Mouse (Mus musculus): Measurements from ENCODE around the gene Fktn.
"Not testable (repeated sequence)": the region's sequence is repeated elsewhere in the genome, so short reads cannot be mapped to it uniquely, and the experiment has no call there.

The Fktn gene

GRCm38 (mm10) chr4:53713704-53714050, at the start of gene Fktn:
Fktn (plus strand) TSS chr4:53713998.
- DNase-seq = no peak

DNA sequence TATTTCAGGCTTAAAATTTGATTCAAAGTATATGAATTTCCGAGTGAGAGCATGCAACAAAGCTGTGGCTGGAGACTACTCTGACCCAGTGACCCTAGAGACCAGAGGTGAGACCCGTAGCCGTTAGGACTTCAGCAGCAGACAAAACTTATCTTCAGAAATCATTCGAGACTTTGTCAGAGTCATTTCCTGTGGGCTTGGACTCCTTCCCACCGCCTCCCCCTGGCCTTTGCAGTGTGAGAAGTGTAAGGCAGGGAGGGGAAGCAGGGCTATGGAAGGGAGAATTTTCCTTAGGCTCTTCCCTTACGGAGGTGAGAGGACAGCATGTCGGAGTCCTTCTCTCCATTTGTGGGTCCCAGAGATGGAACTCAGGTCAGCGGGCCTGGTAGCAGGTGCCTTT, 31.7 kb upstream of the Fktn start:
- DNase-seq = no peak

- no peak for DNase-seq
Observed at GRCm38 (mm10) chr4:53688965-53689364, 24.8 kb upstream of the Fktn start.

DNA sequence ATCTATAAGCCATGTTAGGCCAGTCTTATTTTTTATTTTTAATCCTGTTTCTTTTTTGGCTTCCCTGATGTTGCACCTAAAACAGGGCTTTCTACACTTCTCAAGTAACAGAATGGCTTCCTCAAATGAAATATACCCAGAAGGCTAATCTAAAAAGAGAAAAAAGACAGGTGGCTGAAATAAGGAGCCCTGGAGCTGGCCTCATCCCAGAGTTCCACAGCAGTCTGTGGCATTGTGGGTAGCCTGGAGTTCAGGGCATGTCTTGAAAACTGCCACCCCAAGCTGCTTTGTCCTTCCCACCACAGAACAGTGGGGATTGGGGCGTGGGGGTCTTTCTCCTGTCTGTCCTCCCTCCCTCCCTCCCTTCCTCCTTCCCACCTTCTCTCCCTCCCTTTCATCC, 22.4 kb upstream of the Fktn start:
- no peak for DNase-seq

DNA sequence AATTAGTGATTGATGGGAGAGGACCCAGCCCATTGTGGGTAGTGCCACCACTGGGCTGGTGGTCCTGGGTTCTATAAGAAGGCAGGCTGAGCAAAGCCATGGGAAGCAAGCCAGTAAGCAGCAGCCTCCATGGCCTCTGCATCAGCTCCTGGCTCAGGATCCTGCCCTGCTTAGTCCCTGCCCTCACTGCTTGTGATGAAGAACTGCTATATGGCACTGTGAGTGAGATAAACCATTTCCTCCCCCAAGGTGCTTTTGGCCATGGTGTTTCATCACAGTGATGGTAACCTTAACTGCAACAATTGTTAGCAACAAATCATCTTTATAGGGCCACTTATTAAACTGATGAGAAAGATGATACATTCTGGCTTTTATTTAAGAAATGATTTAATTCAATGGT, 4.6 kb upstream of the Fktn start:
- not testable (repeated sequence) for DNase-seq

DNA sequence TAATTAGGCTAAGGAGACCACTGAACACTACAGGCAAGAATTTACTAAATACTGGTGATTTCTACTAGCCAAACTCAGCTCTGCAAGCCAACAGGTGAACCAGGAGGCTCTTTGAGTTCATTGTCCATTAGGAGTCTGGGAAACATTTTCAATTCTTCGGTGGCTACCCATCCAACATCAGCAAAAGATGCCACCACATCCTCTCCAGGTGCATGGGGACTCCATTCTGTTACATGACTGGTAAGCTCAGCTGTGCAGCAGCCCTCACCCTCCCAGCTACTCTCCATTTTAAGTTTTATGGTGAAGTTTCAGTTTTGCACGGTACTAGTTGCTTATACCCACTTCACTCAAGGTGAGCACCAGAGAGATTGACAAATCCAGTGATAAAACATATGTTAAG, 3.8 kb upstream of the Fktn start:
- DNase-seq = no peak

DNA sequence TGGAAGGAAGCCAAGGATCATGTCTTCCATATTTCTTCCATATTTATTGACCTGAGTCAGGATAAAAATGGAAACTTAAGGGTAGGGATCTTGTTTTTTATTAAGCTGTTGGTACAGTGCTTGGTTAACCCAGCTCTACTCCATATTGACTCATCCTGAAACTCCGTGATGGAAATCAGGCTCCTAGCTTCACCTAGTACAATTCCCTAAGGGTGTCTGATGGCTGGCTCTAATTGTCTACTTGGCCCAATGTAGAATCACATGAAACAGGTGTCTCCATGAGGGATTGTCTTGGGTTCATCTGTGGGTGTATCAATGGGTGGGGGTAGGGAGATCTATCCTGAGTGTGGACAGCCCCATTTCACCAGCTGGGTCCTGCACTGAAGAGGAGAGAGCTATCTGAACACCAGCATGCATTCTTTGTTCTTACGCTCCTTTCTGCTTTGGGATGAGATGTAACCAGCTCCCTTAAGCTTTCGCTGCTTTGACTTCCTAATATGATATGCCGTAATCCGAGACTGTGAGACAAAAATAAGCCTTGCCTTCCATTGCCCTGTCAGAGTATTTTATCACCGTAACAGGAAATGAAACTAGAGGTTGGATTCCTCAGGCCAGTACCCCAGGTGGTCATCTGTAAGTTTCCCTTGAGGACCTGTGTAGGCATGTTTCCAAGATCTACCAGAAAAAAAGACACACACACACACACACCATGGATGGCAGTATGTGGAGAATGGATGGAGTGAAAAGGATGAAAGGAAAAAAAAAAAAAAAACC, 3.1 kb upstream of the Fktn start:
- DNase-seq = no peak

DNA sequence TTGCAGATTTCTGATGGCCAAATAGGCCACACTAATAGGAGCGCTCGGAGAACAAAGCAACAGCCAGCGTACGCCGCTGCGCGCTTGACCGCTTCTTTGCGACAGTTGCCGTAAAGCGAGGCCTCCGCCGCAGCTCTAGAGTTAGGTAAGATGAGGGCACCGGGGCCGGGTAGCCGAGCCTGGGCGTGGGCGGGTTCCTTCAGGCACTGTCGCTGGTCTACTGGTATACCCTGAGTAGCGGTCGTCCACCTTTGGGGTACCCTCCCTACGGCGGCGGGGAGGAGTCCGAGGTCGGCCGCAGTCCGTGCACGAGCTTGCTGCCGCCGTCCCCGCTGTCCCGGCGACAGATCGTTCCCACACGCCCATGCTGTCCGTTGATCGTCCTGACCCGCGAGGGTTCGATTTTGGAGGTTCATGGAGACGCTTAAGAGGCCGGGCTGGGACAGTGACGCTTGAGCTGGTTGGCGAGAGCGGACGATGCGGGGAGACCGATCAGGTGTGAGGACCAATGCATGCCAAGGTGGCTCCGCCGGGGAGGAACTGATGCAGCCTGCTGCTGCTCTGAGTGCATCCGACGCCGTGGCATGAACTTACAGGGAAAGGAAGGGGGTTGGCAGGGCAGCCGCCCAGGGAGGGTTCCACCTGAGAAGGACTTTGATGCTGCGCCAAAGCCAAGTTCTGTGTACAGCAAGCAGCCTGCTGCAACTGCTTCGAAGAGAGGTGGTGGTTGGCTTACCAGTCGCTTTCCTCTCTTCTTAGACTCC, 435 bp downstream of the Fktn start:
- peak; percentile 87 to 93 for DNase-seq

DNA sequence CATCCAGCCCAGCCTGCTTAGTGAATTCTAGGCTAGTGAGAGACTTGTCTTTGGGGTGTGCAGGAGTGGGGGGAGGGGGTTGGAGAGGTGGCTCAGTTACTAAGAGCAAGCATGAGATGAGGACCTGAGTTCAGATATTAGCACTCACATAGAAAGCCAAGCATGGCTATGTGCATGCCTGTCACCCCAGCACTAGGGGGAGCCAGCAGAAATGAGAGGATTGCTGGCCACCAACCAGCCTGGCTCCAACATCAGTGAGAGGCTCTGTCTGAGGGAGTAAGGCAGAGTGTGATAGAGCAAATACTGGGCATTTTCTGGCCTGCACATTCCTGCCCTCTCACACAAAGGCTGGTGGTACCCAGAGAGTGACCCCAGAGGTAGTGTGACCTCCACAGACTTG, 2.2 kb downstream of the Fktn start:
- DNase-seq = peak in 1 of 2 experiments; percentile 15

DNA sequence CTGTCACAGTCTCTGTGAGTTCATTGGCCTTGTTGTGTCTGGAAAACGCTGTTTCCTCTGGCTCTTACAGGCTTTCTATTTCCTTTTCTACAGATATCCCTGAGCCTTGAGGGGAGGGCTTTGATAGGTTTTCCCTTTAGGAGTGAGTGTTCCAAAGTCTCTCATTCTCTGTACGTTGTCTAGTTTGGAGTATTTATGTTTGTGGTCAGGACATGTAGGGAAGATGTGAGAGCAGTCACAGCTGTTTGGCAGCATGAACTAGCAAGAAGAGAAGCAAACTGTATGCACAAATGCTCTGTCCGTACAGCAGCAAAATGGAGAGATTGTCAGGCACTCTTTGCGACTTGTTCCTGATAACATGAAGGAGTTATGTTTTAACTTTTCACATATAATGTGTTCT, 3.7 kb downstream of the Fktn start:
- no peak for DNase-seq

- no peak for DNase-seq
Observed at GRCm38 (mm10) chr4:53718261-53718660, 4.5 kb downstream of the Fktn start.

DNA sequence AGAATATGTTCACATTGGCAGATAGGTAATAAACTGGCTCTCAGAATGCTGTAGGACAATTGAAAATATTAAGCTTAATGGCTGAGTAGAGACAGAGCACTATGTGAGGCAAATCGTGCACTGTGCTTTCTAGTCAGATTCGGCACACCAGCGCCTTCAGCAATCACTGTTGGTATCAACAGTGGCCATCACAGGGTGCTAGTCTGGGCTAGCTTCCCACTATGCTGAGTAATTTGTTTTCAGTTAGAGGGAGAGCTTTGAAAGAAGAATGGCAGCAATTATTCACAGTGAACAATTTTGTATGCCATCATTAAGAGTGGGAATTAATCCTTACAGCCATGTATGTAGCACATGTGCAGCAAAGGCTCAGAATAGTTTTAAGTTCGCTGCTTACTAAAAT, 8.7 kb downstream of the Fktn start:
- DNase-seq = no peak

DNA sequence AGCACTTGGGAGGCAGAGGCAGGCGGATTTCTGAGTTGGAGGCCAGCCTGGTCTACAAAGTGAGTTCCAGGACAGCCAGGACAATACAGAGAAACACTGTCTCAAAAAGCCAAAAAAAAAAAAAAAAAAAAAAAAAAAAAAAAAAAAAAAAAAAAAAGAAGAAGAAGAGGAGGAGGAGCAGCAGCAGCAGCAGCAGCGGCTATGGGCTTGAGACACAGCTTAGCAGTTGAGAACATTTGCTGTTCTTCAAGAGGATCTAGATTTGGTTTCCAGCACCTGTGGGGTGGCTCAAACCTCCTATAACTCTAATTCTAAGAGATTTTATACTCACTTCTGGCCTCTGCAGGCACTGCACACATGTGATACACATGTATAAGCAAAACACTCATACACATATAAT, 12.3 kb downstream of the Fktn start:
- not testable (repeated sequence) for DNase-seq

DNA sequence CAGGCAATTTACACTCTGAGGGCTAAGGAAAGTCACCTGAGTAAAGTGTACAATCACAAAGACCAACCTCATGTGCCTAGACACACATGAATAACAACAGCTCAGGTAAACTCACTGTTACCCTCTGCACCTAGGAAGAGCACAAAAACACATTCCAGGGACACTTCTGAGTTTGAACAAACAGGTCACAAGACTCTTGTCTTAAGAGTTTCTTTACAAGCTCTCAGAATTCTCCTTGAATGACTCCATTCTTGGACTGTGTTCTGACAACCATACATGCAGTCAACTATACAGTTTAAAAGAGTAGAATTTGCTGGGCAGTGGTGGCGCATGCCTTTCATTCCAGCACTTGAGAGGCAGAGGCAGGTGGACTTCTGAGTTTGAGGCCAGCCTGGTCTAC, 14.3 kb downstream of the Fktn start:
- no peak for DNase-seq

GRCm38 (mm10) chr4:53738956-53739616, 25.3 kb downstream of the Fktn start:
- DNase-seq = peak; percentile 26 to 47

GRCm38 (mm10) chr4:53749831-53750230, 36.0 kb downstream of the Fktn start:
- no peak for DNase-seq

DNA sequence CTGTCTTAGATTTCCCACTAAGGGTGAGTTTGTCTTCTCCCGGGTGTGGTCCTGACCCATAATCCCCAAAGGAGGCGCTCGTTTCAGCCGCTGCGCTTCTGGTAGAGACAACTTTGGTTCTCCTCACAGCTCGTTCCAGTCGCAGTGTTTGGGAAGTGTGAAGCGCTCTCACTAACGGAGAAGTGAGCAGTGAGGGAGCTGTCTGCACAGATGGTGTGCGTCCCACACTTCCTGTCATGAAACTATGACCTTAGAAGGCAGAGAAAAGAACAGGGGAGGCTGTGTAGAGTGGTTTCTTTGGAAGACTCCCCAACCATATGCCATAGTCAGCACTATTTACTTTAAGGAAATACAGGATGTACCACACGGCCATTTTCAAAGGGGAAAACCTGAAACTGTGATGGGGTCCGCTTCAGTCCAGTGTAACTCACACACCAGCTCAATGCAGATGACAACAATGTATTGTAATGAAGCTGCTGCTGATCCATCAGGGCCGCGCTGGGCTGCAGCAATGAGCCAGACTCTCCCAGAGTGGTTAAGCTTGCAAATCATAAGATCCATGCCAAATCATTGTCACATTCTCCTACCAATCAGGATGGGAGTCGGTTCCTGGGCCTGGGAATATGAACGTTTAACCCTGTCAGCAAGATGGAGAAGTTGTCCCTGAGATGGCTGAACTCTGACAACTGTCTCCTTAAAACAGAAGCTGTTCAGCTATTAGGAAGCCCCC, 36.8 kb downstream of the Fktn start:
- DNase-seq = no peak

- no peak for DNase-seq
Observed at GRCm38 (mm10) chr4:53757030-53757429, 43.2 kb downstream of the Fktn start.

DNA sequence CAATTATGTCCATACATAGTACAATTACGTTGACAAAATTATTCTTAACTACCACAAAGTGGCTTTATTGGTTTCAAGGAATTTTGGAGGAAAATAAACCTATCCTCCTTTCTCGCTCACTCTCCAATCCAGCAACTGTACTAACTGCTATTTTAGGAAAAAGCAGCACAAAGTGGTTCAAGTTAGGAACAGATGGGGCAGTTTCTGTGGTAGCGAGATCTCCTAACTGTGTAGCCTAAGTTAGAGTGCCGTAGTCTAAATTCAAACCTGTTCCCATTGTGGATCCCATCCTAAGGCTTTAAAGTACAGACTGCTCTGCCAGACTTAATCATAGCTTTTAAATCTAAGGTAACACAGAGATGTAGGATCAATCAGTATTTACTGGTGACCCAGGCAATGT, 45.0 kb downstream of the Fktn start:
- no peak for DNase-seq

DNA sequence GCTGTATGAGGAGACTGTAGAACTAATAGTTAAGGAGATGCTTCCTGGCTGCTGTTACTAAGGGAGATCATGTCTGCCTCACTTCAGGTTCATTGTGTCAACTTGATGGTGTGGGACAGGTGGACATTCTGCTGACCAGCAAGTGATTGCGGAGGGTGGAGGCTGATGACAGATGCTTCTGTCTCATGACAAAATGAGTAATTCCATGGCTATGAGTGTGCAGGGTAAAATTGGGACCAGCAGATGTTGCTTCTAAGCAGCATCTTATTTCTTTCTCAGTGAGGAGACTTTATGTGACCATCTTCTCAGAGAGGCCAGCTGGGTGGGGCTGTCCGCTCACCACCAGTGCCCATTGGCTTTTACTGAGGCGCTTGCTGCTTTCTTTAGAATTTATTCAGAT, 45.9 kb downstream of the Fktn start:
- no peak for DNase-seq

GRCm38 (mm10) chr4:53762501-53762900, 48.7 kb downstream of the Fktn start:
- DNase-seq = no peak

GRCm38 (mm10) chr4:53770958-53771735, 57.3 kb downstream of the Fktn start:
- DNase-seq = no peak

GRCm38 (mm10) chr4:53772004-53772403, 58.2 kb downstream of the Fktn start:
- no peak for DNase-seq

All from kidney, adult 8-10 months (tissue).